Mouse (Mus musculus) layer of hippocampus, adult 2 months (tissue): ENCODE data around the gene Olfr373. TPM values are rescaled to one million over a fixed set of nuclear protein-coding genes. Genes with fewer than 3 reads are reported as not detected.
"Not testable (repeated sequence)": the region's sequence is repeated elsewhere in the genome, so short reads cannot be mapped to it uniquely, and the experiment has no call there.

Experiments used
- DNase-seq, 2 experiments: peaks; one replicate each; pipeline ENCODE4 v3.0.0; 2022; ENCODE audit warnings: low spot score in 2 of 2
- H3K27ac ChIP-seq: fragments of 200-600 bp; 2 replicates; pipeline ENCODE4 v1.8.1; 2022
- H3K4me3 ChIP-seq: fragments of 200-600 bp; 2 replicates; pipeline ENCODE4 v1.8.1; 2022; ENCODE audit warnings: mild to moderate bottlenecking
- CTCF ChIP-seq: fragments of 200-600 bp; conservative IDR thresholded peaks from 2 replicates; pipeline ENCODE4 v1.8.1; 2022; ENCODE audit warnings: antibody characterized with exemption, mild to moderate bottlenecking, moderate library complexity
- total RNA-seq, 2 experiments: library from RNA; stranded (reverse); gene quantifications; 2 replicates each; pipeline ENCODE4 v1.2.3; 2021

Gene Olfr373
- total RNA-seq, 2 experiments from 2014 or later, result not detected

GRCm38 (mm10) chr8:72115202-72115601, 32.2 kb downstream of the Olfr373 start:
- TF ChIP-seq CTCF, result no peak
- H3K27ac ChIP-seq, result no peak overlapping the region
- no peak for DNase-seq
- no peak overlapping the region for H3K4me3 ChIP-seq

- no peak for DNase-seq
- Histone ChIP-seq H3K27ac (no peak overlapping the region), H3K4me3 (no peak overlapping the region)
- no peak for TF ChIP-seq CTCF
Measured at GRCm38 (mm10) chr8:72118616-72119015, 35.6 kb downstream of the Olfr373 start.

- DNase-seq, H3K27ac ChIP-seq, H3K4me3 ChIP-seq: not testable (repeated sequence)
Measured at GRCm38 (mm10) chr8:72121486-72121885, 38.5 kb downstream of the Olfr373 start.

GRCm38 (mm10) chr8:72121997-72122396, 39.0 kb downstream of the Olfr373 start:
- Histone ChIP-seq H3K27ac (no peak overlapping the region), H3K4me3 (no peak overlapping the region)
- TF ChIP-seq CTCF, result no peak
- DNase-seq, result no peak

GRCm38 (mm10) chr8:72127834-72128233, 44.9 kb downstream of the Olfr373 start:
- no peak for TF ChIP-seq CTCF
- Histone ChIP-seq H3K4me3 (no peak overlapping the region), H3K27ac (no peak overlapping the region)
- no peak for DNase-seq

GRCm38 (mm10) chr8:72131251-72131650, 48.3 kb downstream of the Olfr373 start:
- no peak for DNase-seq
- no peak for TF ChIP-seq CTCF
- no peak overlapping the region for H3K4me3 ChIP-seq
- H3K27ac ChIP-seq, result no peak overlapping the region

GRCm38 (mm10) chr8:72131901-72132300, 48.9 kb downstream of the Olfr373 start:
- no peak for DNase-seq
- Histone ChIP-seq H3K27ac (no peak overlapping the region), H3K4me3 (no peak overlapping the region)
- TF ChIP-seq CTCF, result no peak

- Histone ChIP-seq H3K4me3 (no peak overlapping the region), H3K27ac (no peak overlapping the region)
- TF ChIP-seq CTCF, result no peak
- DNase-seq, result no peak
Measured at GRCm38 (mm10) chr8:72132417-72132816, 49.4 kb downstream of the Olfr373 start.

GRCm38 (mm10) chr8:72132891-72133290, 49.9 kb downstream of the Olfr373 start:
- no peak for DNase-seq
- H3K4me3 ChIP-seq, result no peak overlapping the region
- no peak overlapping the region for H3K27ac ChIP-seq
- TF ChIP-seq CTCF, result no peak

- TF ChIP-seq CTCF, result no peak
- DNase-seq, result no peak
- Histone ChIP-seq H3K27ac (no peak overlapping the region), H3K4me3 (no peak overlapping the region)
Measured at GRCm38 (mm10) chr8:72133507-72133906, 50.5 kb downstream of the Olfr373 start.

GRCm38 (mm10) chr8:72134756-72135445, 51.9 kb downstream of the Olfr373 start, which contains the start of gene Tpm4:
Tpm4 (plus strand) TSS chr8:72134975.
- TF ChIP-seq CTCF, result no peak
- peak within 1 kb of the TSS; percentile 75 for H3K27ac ChIP-seq
- DNase-seq, result peak in 1 of 2 experiments; percentile 21
- peak within 1 kb of the TSS; percentile 85 for H3K4me3 ChIP-seq

GRCm38 (mm10) chr8:72135446-72136301, 52.7 kb downstream of the Olfr373 start:
- TF ChIP-seq CTCF, result peak; percentile 58
- Histone ChIP-seq H3K4me3 (peak overlapping the region; percentile 85), H3K27ac (peak overlapping the region; percentile 75)
- no peak for DNase-seq

- no peak for DNase-seq
- no peak for TF ChIP-seq CTCF
- Histone ChIP-seq H3K4me3 (peak overlapping the region; percentile 85), H3K27ac (peak overlapping the region; percentile 75)
Measured at GRCm38 (mm10) chr8:72136302-72136978, 53.5 kb downstream of the Olfr373 start.
